ENCODE assay signal across 9 mouse cellular contexts in the genomic region with DNA sequence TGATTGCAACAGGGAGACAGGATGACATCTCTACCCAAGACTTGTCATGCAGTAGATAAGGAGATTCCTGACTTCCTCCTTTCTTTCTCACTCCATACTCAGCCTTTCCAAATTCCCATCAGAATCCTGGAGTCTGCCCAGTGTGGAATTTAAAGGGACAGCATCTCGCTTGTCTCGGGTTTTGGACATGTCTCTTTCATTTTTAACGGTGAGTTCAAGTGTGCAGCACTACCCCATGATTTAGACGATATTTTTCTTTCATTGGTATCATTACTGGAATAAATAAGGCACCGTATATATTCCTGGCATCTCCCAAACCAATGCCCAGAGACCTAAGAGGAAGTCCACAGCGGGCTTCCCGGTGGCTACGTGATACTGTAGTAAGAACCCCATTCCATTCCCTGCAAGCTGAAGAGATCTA. TPM values are rescaled to one million over a fixed set of nuclear protein-coding genes. Genes with fewer than 3 reads are reported as not detected.
DNase-seq lines count a peak whose midpoint lies in the region; ATAC-seq and TF ChIP-seq lines count a peak whose summit lies in the region.
"Had no signal": no experiment of that assay in that cellular context is flagged by ENCODE, and none has a peak within 500 bp of the region (broad histone marks: within the 10 kb centered on the region; RNA-seq: fewer than 3 reads in every experiment).

No protein-coding gene starts in this region.

- DNase-seq in liver, embryonic 11.5 days (ENCODE audit: low spot score): no peak
- DNase-seq in liver: no peak
- DNase-seq in cerebellum, postnatal 25 days: peak; percentile 63 to 65
- DNase-seq in thymus, postnatal 10 days (ENCODE audit: low spot score in 2 of 2): no peak
- DNase-seq in gastrocnemius, adult 2 months: no peak
- no peak for DNase-seq in natural killer cell, adult 2 months (ENCODE audit: low spot score in 2 of 2)

- H3K36me3 ChIP-seq in liver, embryonic 11.5 days (ENCODE audit: control insufficient read depth, insufficient read depth, low read length): no peaks in the 10 kb centered on the region
- no peaks in the 10 kb centered on the region for H3K36me3 ChIP-seq in hindbrain, embryonic 12.5 days
- no peaks in the 10 kb centered on the region for H3K36me3 ChIP-seq in midbrain, embryonic 16.5 days (ENCODE audit: control insufficient read depth, insufficient read depth, low read length)

- intact Hi-C loops in gastrocnemius, adult 2 months (cut with DNase I): no loop called here

- no peak for ATAC-seq in liver, embryonic 11.5 days (replicated peaks; ENCODE audit: low FRiP score)
- no peak for ATAC-seq in hindbrain, embryonic 12.5 days (ENCODE audit: low FRiP score)
- ATAC-seq in midbrain, embryonic 16.5 days: peak; percentile 0; the same call in 1 of the 2 replicates

- H3K9me3 ChIP-seq in liver, embryonic 11.5 days (ENCODE audit: control insufficient read depth, low read length): no peaks in the 10 kb centered on the region
- no peaks in the 10 kb centered on the region for H3K9me3 ChIP-seq in hindbrain, embryonic 12.5 days (replicated peaks)
- H3K9me3 ChIP-seq in midbrain, embryonic 16.5 days (replicated peaks; ENCODE audit: control insufficient read depth, low read length, poor library complexity, severe bottlenecking): no peaks in the 10 kb centered on the region

- peak overlapping the region; percentile 72 for H3K4me2 ChIP-seq in liver, embryonic 11.5 days
- H3K4me2 ChIP-seq in hindbrain, embryonic 12.5 days (replicated peaks): peak overlapping the region; percentile 85
- H3K4me2 ChIP-seq in midbrain, embryonic 16.5 days (ENCODE audit: low read length): peak overlapping the region; percentile 72

- H3K9ac ChIP-seq in liver, embryonic 11.5 days (ENCODE audit: low read depth, low read length): no peak overlapping the region
- peak overlapping the region; percentile 73 for H3K9ac ChIP-seq in hindbrain, embryonic 12.5 days
- H3K9ac ChIP-seq in midbrain, embryonic 16.5 days (ENCODE audit: low read depth, low read length): peak overlapping the region; percentile 83
- H3K9ac ChIP-seq: liver, embryonic 14.5 days had no signal

- no peak overlapping the region for H3K27ac ChIP-seq in liver, embryonic 11.5 days (ENCODE audit: low read depth, low read length)
- no peak overlapping the region for H3K27ac ChIP-seq in hindbrain, embryonic 12.5 days
- peak overlapping the region; percentile 85 for H3K27ac ChIP-seq in midbrain, embryonic 16.5 days (ENCODE audit: low read length)
- H3K27ac ChIP-seq in gastrocnemius, adult 2 months: no peak overlapping the region
- H3K27ac ChIP-seq: liver, embryonic 14.5 days had no signal

- no peaks in the 10 kb centered on the region for H3K4me1 ChIP-seq in liver, embryonic 11.5 days (replicated peaks; ENCODE audit: control insufficient read depth, insufficient read depth, low read length)
- 0 out of 2 replicates have a peak, but pooled peaks cover 4% of the 10 kb centered on the region for H3K4me1 ChIP-seq in hindbrain, embryonic 12.5 days
- peaks cover 13% of the 10 kb centered on the region for H3K4me1 ChIP-seq in midbrain, embryonic 16.5 days (ENCODE audit: control insufficient read depth, insufficient read depth, low read length)

- 12% methylated on average over 8 of the region's 8 CpGs for WGBS in liver, embryonic 11.5 days
- 13% methylated on average over 8 of the region's 8 CpGs for WGBS in hindbrain, embryonic 12.5 days
- 5% methylated on average over 8 of the region's 8 CpGs for WGBS in midbrain, embryonic 16.5 days

- peak overlapping the region; percentile 53 for H3K4me3 ChIP-seq in liver, embryonic 11.5 days (ENCODE audit: low read depth, low read length)
- peak overlapping the region; percentile 62 for H3K4me3 ChIP-seq in hindbrain, embryonic 12.5 days
- H3K4me3 ChIP-seq in midbrain, embryonic 16.5 days (ENCODE audit: low read depth, low read length): peak overlapping the region; percentile 83
- H3K4me3 ChIP-seq in gastrocnemius, adult 2 months: no peak overlapping the region

- no peak for TF ChIP-seq CTCF in gastrocnemius, adult 2 months (IDR thresholded peaks at IDR 0.05)

- peaks cover 20% of the 10 kb centered on the region for H3K27me3 ChIP-seq in liver, embryonic 11.5 days (replicated peaks; ENCODE audit: control insufficient read depth, insufficient read depth, low read length)
- 0 out of 2 replicates have a peak, but pooled peaks cover 5% of the 10 kb centered on the region for H3K27me3 ChIP-seq in hindbrain, embryonic 12.5 days
- no peaks in the 10 kb centered on the region for H3K27me3 ChIP-seq in midbrain, embryonic 16.5 days (ENCODE audit: control insufficient read depth, insufficient read depth, low read depth, low read length)

RNA-seq across cellular contexts. Expression of a gene that starts 1.1 kb away (rescaled TPM):
- 4.8 and 5.2 TPM in 2 replicates for polyA plus RNA-seq in liver, embryonic 11.5 days (2014; fragmentation: Nextera tagmentation; extraction: Ambion mirVana)
- polyA plus RNA-seq in hindbrain, embryonic 12.5 days (2016; fragmentation: Nextera tagmentation; extraction: Ambion mirVana): 23.8 and 24.6 TPM in 2 replicates
- polyA plus RNA-seq in midbrain, embryonic 16.5 days (2015; fragmentation: Nextera tagmentation; extraction: Ambion mirVana): 66.6 and 70.7 TPM in 2 replicates
- not detected for total RNA-seq in gastrocnemius, adult 2 months (2021)

Comparison
In these comparisons a context has a peak if more than half of its experiments do, and no peak if none do; other contexts are left out.
1. DNase-seq: peak in cerebellum, postnatal 25 days (2 of 2); none in liver, embryonic 11.5 days (single experiment), liver (single experiment), thymus, postnatal 10 days (0 of 2), gastrocnemius, adult 2 months (single experiment) and natural killer cell, adult 2 months (0 of 2).
2. Peak in every context shown above with its lines, with median percentiles within 50 percentile points of each other: H3K4me2 ChIP-seq.